Mouse (Mus musculus): ENCODE data around the gene Eif2ak3.

Eif2ak3 gene

GRCm38 (mm10) chr6:70898166-70898565 lies 53.9 kb downstream of the Eif2ak3 start:
- no peak for DNase-seq (ENCODE audit: extremely low spot score, low read depth, low spot score)

DNA sequence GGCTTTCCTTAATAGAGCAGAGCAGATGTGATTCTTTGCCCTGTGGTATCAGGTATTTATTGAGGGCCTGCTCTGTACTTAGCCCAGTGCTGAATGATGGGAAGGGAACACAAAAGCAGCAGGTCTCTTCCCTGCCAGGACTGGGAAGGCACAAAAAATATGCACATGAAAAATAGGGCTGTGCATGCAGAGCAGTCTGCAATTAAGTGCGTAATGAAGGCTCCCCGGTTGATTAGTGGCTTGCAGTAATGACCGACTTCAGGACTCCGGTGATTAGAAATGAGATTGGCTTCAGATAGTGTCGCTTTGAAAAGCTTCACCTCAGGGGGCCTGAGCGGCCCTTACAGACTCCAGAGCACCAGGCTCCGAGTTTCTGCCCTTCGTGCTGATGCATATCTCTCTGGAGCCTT lies 55.3 kb downstream of the Eif2ak3 start:
- DNase-seq (ENCODE audit: extremely low spot score, low read depth, low spot score), result no peak

GRCm38 (mm10) chr6:70903689-70904088 lies 59.4 kb downstream of the Eif2ak3 start:
- no peak for DNase-seq (ENCODE audit: extremely low spot score, low read depth, low spot score)

DNA sequence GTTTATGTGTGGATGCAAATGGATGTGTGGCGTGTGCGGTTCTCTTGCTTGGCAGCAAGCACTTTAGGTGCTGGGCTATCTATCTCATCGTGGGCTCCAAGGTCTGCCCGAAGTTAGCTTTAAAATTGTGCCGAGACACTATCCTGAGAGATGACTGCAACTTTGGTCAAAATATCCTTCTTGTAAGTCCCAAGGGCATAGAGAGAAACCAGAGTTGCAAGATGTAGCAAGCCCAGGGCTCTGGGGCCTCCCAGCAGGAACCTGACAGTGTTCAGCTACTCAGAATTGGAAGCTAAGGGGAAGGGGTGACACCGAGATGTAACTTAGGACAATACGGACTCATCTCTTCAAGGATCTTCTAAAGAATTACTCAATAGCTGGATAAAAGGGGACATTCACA lies 65.3 kb downstream of the Eif2ak3 start:
- no peak for DNase-seq (ENCODE audit: extremely low spot score, low read depth, low spot score)

- DNase-seq (ENCODE audit: extremely low spot score, low read depth, low spot score), result no peak
Observed at GRCm38 (mm10) chr6:70910285-70910684, 66.0 kb downstream of the Eif2ak3 start.

DNA sequence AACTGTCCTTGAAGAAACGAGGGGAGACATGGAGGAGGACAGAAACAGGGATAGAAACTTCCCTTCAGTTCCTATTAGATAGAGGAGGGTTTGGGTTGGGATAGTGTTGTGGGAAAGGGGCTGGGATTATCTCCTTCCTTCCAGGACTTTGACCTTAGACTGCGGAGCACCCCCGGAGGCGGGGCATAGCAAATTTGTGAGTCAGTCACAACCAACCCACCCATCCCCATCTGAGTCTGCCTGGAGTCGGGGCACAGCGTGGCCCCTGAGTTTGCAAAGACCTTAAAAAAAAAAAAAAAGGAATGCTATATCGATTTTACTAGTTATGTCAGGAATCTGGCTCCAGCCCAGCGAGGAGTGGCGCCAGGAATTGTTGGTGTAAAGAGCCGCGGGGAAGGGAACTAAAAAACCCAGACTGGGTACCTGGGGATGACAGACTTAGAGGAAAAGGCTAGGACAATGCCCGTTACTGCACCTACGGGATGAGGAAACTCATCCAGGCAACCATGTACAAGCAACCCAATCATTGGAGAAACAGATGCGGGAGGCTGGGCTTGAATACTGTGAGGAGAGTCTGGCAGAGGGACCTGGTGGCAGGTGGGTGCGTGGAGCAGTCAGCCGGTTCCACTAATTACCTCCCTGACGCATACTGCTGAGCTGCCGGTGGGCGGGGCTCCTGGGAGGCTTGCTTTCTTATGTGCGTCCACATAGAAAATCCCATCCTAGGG lies 67.5 kb downstream of the Eif2ak3 start:
- DNase-seq (ENCODE audit: extremely low spot score, low read depth, low spot score), result no peak

GRCm38 (mm10) chr6:70912396-70912765 lies 68.1 kb downstream of the Eif2ak3 start:
- no peak for DNase-seq (ENCODE audit: extremely low spot score, low read depth, low spot score)

GRCm38 (mm10) chr6:70918827-70919226 lies 74.5 kb downstream of the Eif2ak3 start, which contains the start of gene Tex37:
Gene Tex37 (minus strand): TSS chr6:70918927.
- DNase-seq (ENCODE audit: extremely low spot score, low read depth, low spot score), result no peak

DNA sequence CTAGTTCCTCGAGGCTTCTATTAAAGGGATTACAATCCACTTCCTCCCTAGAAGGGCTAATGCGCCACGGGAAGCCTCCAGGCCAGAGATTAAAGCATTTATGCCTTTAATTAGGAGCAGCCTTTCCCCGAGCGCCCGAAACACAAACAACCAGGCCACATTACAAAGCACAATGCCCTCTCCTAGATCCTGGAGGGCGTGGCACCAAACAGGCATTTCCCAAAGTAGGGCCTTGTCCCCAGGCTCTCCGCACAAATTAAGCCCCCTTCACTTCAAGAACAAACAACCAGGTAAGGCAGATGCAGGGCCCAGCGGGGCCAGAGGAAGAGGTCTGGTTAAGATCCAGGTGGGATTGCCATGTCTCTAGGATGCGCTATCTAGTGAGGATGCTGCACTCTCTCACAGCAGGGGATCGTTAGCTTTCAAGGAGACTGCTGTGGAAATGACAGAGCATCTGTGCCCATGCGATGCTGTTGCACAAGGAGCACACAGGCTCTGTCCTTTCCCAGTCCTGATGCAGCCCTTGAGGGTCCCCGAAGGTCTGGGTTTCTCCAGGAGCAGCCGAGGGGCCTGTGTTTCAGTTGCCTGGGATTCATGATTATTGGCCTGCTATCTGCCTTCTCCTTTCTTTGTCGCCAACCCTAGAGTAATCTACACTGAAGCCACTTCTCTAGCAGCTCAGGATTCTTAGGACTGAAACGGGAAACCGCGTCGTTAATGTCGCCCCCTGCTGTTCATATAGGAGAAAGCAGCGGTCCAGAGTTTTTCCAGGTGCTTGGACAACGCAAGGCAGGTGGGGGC lies 77.2 kb downstream of the Eif2ak3 start:
- peak; percentile 61 for DNase-seq (ENCODE audit: extremely low spot score, low read depth, low spot score)

GRCm38 (mm10) chr6:70931801-70932200 lies 87.5 kb downstream of the Eif2ak3 start:
- DNase-seq (ENCODE audit: extremely low spot score, low read depth, low spot score), result no peak

DNA sequence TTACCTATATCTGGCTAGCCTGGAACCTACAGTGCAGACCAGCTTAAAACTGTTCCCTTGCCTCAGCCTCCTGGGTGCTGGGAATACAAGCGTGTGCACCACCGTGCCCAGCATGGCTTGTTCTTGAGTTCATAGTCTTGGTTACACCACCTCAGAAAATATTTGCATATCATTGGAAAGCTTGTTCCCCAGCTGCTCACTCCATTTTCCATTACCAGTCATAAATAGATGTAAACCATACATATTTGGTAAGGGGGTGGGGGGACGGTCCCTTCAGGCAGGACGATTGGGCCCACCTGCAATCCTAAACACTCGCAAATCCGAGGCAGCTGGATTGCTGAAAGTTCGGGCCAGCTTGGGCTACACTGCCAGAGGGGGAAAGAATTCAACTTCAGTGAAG lies 109.0 kb downstream of the Eif2ak3 start:
- no peak for DNase-seq (ENCODE audit: extremely low spot score, low read depth, low spot score)

DNA sequence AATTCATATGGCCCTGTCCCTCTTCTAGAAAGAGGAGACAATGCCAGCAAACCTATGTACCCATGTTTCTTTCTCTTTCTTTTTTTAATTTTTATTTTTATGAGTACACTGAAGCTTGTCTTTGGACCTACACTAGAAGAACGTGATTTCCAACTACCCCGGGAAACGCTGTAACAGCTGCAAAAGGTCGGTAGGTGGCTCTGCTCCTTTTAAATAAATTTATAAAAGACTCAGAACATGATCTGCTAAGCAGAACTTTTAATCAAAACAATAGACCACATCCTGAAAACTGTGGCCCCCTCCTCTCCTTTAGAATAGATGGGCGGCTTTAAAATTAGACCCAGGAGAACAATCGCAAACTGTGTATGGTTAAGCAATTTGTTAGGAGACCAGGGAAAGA lies 109.7 kb downstream of the Eif2ak3 start:
- no peak for DNase-seq (ENCODE audit: extremely low spot score, low read depth, low spot score)
